Mouse (Mus musculus): ENCODE measurements around the gene C530008M17Rik. TPM values are rescaled to one million over a fixed set of nuclear protein-coding genes. Genes with fewer than 3 reads are reported as not detected.
A peak's percentile ranks its signal among the peaks of the same experiment; 100 is the strongest.

Gene C530008M17Rik
- polyA plus RNA-seq, 1 experiment from 2014 or later = 11.1 TPM

DNA sequence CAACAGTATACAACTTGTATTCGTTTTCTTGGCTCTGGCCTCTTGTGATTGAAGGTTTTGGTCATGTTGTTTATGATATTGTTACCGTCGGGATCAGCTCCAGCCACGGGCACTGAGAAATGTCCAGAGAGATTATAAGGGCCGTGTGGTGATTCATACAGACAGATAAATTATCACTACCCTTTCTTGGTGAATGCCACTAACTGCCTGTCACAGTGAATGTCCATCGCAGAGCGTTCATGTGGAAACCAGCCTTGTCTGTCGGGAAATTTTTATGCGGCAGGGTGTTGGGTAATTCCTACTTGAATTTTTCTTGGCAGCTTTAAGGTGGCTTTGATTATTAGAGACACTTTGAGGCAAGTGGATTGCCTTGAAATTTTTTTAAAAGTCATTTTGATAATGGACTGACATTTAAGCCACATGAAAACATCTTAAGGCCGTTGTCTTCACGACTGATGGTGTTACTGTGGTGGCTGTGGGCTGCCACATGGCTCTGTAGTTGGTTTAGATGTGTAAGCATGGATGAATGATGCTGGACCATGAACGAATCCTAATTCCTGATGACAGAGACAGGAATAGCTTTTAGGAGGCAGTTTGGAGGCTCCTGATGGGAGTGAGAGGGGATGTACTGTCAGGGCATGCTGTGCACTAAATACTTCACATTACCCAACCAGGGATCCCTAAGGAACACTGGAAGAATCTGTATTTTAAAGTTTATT is 35.6 kb downstream of the C530008M17Rik start:
- Histone ChIP-seq H3K4me2 (ENCODE audit: low read depth, low read length) (no peak overlapping the region), H3K36me3 (ENCODE audit: control insufficient read depth, insufficient read depth, low read length) (no peaks in the 10 kb centered on the region), H3K9me3 (ENCODE audit: control insufficient read depth, low read length) (no peaks in the 10 kb centered on the region), H3K27ac (ENCODE audit: low read length) (no peak overlapping the region), H3K4me3 (ENCODE audit: low read length) (no peak overlapping the region), H3K4me1 (ENCODE audit: control insufficient read depth, insufficient read depth, low read length) (no peaks in the 10 kb centered on the region), H3K27me3 (replicated peaks; ENCODE audit: control insufficient read depth, insufficient read depth, low read length) (no peaks in the 10 kb centered on the region), H3K9ac (ENCODE audit: low read depth, low read length) (no peak overlapping the region)
- 76% methylated on average over 12 of the region's 12 CpGs for WGBS
- ATAC-seq = no peak

DNA sequence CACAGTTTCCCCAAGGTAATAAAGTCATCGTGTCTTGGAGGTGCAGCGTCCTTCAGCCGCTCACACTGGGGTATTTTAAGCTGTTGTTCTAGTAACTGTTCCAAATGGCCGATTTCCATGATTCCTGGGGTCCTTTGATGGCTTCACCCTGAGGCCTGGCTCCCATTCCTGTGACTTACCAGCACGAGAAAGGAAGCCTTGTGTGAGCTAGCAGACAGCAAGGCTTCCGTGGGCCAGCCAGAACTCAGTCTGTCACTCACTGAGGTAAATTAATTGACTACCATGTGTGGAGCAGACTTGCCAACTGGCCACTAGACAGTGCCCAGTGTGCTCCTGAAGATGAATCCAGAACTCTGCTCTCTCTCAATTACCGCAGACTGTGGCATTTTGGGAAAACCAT is 41.2 kb downstream of the C530008M17Rik start:
- Histone ChIP-seq H3K27me3 (replicated peaks; ENCODE audit: control insufficient read depth, insufficient read depth, low read length) (no peaks in the 10 kb centered on the region), H3K36me3 (ENCODE audit: control insufficient read depth, insufficient read depth, low read length) (no peaks in the 10 kb centered on the region), H3K4me3 (ENCODE audit: low read length) (no peak overlapping the region), H3K27ac (ENCODE audit: low read length) (no peak overlapping the region), H3K4me2 (ENCODE audit: low read depth, low read length) (no peak overlapping the region), H3K4me1 (ENCODE audit: control insufficient read depth, insufficient read depth, low read length) (peaks cover 13% of the 10 kb centered on the region), H3K9ac (ENCODE audit: low read depth, low read length) (no peak overlapping the region), H3K9me3 (ENCODE audit: control insufficient read depth, low read length) (no peaks in the 10 kb centered on the region)
- 78% methylated on average over 7 of the region's 7 CpGs for WGBS
- ATAC-seq = no peak

DNA sequence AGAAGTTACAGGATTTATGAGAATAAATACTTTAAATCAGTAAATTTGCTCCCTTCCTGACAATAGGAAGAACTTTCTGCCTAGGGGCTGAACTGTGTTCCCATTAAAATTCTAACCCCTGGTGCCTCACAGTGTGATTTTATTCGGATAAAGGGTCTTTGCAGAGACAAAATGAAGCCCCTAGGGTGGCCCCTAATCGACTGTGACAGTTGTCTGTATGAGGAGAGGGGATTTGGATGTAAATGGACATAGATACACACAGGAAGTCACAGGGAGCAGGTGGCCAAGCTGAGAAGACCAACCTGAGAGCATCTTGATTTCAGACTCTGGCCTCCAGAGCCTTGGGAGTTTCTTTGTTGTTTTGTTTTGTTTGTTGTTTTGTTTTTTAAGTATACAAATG is 41.9 kb downstream of the C530008M17Rik start:
- no peak overlapping the region for H3K4me2 ChIP-seq (ENCODE audit: low read depth, low read length)
- H3K27ac ChIP-seq (ENCODE audit: low read length) = no peak overlapping the region
- H3K9ac ChIP-seq (ENCODE audit: low read depth, low read length) = no peak overlapping the region
- peaks cover 13% of the 10 kb centered on the region for H3K4me1 ChIP-seq (ENCODE audit: control insufficient read depth, insufficient read depth, low read length)
- 44% methylated on average over 2 of the region's 2 CpGs for WGBS
- no peak overlapping the region for H3K4me3 ChIP-seq (ENCODE audit: low read length)
- H3K9me3 ChIP-seq (ENCODE audit: control insufficient read depth, low read length) = no peaks in the 10 kb centered on the region
- no peaks in the 10 kb centered on the region for H3K36me3 ChIP-seq (ENCODE audit: control insufficient read depth, insufficient read depth, low read length)
- no peak for ATAC-seq
- no peaks in the 10 kb centered on the region for H3K27me3 ChIP-seq (replicated peaks; ENCODE audit: control insufficient read depth, insufficient read depth, low read length)

DNA sequence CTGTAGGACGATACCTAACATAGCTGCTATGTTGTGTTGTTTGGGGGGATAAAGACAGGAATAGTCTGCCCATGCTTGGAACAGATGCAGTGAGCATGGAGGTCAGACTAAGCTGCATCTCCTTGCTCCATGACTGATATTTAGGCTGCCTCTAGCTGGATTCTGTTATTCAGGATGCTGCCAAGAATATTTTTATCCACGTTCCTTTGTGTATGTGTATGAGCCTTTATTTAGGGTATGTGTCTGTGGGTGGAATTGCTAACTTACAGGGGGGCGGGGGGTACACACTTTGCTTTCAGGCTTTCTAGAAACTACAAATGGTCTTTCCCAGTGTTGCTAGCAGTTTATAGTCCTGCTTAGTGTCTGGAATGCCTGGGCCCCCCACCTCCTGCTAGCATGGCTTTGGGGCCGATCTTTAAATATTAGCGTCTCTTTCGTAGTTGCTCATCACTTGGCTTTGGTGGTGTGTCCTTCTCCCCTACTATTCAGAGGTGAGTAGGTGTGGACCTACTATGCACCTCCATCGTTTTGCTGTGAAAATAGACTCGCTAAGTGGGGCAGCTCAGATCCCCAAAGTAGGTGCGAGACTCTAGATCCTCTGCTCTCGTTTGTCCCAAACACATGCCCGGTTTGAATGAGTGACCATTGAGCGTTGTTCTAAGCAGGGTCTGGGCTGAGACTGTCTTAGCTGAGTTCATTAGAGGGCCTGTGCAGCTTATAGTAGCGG is 45.0 kb downstream of the C530008M17Rik start:
- Histone ChIP-seq H3K4me2 (ENCODE audit: low read depth, low read length) (no peak overlapping the region), H3K27ac (ENCODE audit: low read length) (peak overlapping the region; percentile 23; the same call in 1 of the 2 replicates), H3K9me3 (ENCODE audit: control insufficient read depth, low read length) (no peaks in the 10 kb centered on the region), H3K27me3 (replicated peaks; ENCODE audit: control insufficient read depth, insufficient read depth, low read length) (no peaks in the 10 kb centered on the region), H3K4me3 (ENCODE audit: low read length) (no peak overlapping the region), H3K9ac (ENCODE audit: low read depth, low read length) (no peak overlapping the region), H3K4me1 (ENCODE audit: control insufficient read depth, insufficient read depth, low read length) (peaks cover 24% of the 10 kb centered on the region), H3K36me3 (ENCODE audit: control insufficient read depth, insufficient read depth, low read length) (no peaks in the 10 kb centered on the region)
- no peak for ATAC-seq
- 69% methylated on average over 13 of the region's 13 CpGs for WGBS

DNA sequence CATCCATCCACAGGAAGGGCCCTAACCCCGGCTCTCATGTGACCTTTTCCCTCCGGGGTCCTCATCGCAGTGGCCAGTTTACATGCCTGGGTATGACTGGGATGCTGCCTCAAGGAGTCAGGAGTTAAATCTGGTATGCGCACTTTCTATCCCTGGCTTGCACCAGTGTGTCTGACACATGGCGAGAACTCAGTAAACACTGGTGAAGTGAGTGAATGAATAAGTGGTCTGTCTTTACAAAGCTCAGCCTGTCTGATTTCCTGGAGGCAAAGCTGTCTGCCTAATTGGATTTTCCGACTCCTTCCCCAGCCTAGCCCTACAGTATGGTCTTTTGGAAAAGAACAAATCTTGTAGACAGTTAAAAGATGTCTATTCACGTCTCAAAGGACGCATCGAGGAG is 45.8 kb downstream of the C530008M17Rik start:
- WGBS = 50% methylated on average over 9 of the region's 9 CpGs
- Histone ChIP-seq H3K4me3 (ENCODE audit: low read length) (no peak overlapping the region), H3K9ac (ENCODE audit: low read depth, low read length) (no peak overlapping the region), H3K27ac (ENCODE audit: low read length) (no peak overlapping the region), H3K27me3 (replicated peaks; ENCODE audit: control insufficient read depth, insufficient read depth, low read length) (no peaks in the 10 kb centered on the region), H3K9me3 (ENCODE audit: control insufficient read depth, low read length) (no peaks in the 10 kb centered on the region), H3K36me3 (ENCODE audit: control insufficient read depth, insufficient read depth, low read length) (no peaks in the 10 kb centered on the region), H3K4me2 (ENCODE audit: low read depth, low read length) (no peak overlapping the region), H3K4me1 (ENCODE audit: control insufficient read depth, insufficient read depth, low read length) (peaks cover 24% of the 10 kb centered on the region)
- no peak for ATAC-seq

DNA sequence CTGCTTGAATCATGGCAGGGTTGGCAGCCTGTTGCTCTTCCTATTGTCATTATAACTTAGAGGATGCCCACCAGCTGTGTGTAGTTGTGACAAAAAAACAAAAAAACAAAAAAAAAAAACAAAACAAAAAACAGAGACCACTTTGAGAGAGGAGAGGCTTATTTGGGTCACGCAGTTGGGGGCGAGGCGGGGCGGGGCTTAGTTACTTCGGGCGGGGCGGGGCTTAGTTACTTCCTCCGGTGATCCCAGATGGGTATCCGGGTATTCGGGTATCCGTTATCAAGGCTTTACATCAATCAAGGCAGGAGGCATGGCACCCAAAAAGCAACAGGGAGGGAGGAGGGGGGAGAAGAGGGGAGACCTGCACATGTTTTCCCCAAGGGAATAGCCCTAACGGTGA is 46.3 kb downstream of the C530008M17Rik start:
- no peak overlapping the region for H3K4me3 ChIP-seq (ENCODE audit: low read length)
- H3K9ac ChIP-seq (ENCODE audit: low read depth, low read length) = no peak overlapping the region
- H3K36me3 ChIP-seq (ENCODE audit: control insufficient read depth, insufficient read depth, low read length) = no peaks in the 10 kb centered on the region
- no peak overlapping the region for H3K27ac ChIP-seq (ENCODE audit: low read length)
- no peaks in the 10 kb centered on the region for H3K27me3 ChIP-seq (replicated peaks; ENCODE audit: control insufficient read depth, insufficient read depth, low read length)
- ATAC-seq = no peak
- peaks cover 25% of the 10 kb centered on the region for H3K4me1 ChIP-seq (ENCODE audit: control insufficient read depth, insufficient read depth, low read length)
- 27% methylated on average over 12 of the region's 12 CpGs for WGBS
- peak overlapping the region; percentile 26; the same call in 1 of the 2 replicates for H3K4me2 ChIP-seq (ENCODE audit: low read depth, low read length)
- no peaks in the 10 kb centered on the region for H3K9me3 ChIP-seq (ENCODE audit: control insufficient read depth, low read length)

DNA sequence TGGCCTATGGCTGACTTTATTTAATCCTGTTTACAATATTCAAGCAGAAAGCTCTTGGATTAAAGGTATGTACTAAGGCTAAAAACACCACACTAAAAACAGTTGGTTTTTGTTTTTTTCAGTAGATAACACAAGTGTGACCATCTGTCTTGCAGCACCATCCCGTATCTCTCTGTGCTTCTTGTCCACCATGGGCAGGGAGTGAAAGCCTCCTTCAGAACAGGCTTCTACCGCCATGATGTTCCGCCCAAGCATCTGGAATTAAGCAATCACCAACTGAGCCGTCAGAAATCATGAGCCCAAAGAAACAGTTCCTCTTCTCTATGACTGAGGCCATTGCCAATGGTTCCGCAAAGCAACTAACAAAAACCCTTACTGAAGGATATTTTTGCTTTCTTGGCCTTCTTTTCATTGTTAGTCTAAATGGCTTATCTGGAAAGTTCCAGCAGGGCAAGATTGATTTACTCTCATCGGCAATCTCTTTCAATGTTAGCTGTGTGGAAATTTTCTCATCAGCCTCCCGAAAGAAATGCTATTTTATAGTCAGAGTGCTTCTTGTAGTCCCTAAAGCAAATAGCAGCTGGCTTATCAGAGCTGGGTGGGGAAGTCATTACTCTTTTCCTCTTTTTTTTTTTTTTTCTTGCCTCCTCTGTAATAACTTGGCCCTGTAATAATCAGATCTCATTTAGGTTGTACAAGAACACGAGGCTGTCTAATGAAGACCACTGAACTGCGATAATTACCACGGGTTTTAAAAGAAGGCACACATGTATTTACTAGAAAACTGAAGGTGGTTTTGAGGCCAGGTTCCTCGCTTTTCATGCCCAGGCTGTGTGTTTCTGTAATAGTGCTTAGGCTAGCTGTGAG is 49.2 kb downstream of the C530008M17Rik start:
- Histone ChIP-seq H3K27me3 (replicated peaks; ENCODE audit: control insufficient read depth, insufficient read depth, low read length) (no peaks in the 10 kb centered on the region), H3K9ac (ENCODE audit: low read depth, low read length) (no peak overlapping the region), H3K27ac (ENCODE audit: low read length) (peak overlapping the region; percentile 3; the same call in 1 of the 2 replicates), H3K4me2 (ENCODE audit: low read depth, low read length) (no peak overlapping the region), H3K9me3 (ENCODE audit: control insufficient read depth, low read length) (no peaks in the 10 kb centered on the region), H3K4me3 (ENCODE audit: low read length) (no peak overlapping the region), H3K36me3 (ENCODE audit: control insufficient read depth, insufficient read depth, low read length) (no peaks in the 10 kb centered on the region), H3K4me1 (ENCODE audit: control insufficient read depth, insufficient read depth, low read length) (peaks cover 27% of the 10 kb centered on the region)
- WGBS = 53% methylated on average over 11 of the region's 11 CpGs
- peak; percentile 61 for ATAC-seq

DNA sequence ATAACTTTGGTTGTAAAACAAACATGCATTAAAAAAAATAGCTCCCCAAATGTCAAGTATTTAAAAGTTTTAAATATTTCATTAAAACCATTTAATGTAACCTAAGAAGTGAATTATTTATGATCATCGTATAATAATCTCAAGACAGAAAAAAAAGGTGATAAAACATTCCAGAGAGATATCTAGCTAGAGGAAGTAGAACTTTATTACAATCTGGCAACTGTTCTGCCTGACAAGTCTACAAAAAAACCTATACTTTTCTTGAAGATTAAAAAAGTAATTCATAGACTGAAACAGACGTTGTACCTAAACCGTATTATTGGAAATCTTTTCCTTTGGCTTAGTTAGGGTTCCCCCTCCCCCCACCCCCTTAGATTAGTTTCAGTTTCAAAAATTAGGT is 50.8 kb downstream of the C530008M17Rik start:
- H3K4me3 ChIP-seq (ENCODE audit: low read length) = no peak overlapping the region
- no peaks in the 10 kb centered on the region for H3K9me3 ChIP-seq (ENCODE audit: control insufficient read depth, low read length)
- ATAC-seq = no peak
- H3K4me1 ChIP-seq (ENCODE audit: control insufficient read depth, insufficient read depth, low read length) = peaks cover 18% of the 10 kb centered on the region
- H3K27me3 ChIP-seq (replicated peaks; ENCODE audit: control insufficient read depth, insufficient read depth, low read length) = no peaks in the 10 kb centered on the region
- H3K36me3 ChIP-seq (ENCODE audit: control insufficient read depth, insufficient read depth, low read length) = no peaks in the 10 kb centered on the region
- H3K27ac ChIP-seq (ENCODE audit: low read length) = no peak overlapping the region
- WGBS = 66% methylated on average over 3 of the region's 3 CpGs
- H3K4me2 ChIP-seq (ENCODE audit: low read depth, low read length) = no peak overlapping the region
- no peak overlapping the region for H3K9ac ChIP-seq (ENCODE audit: low read depth, low read length)

DNA sequence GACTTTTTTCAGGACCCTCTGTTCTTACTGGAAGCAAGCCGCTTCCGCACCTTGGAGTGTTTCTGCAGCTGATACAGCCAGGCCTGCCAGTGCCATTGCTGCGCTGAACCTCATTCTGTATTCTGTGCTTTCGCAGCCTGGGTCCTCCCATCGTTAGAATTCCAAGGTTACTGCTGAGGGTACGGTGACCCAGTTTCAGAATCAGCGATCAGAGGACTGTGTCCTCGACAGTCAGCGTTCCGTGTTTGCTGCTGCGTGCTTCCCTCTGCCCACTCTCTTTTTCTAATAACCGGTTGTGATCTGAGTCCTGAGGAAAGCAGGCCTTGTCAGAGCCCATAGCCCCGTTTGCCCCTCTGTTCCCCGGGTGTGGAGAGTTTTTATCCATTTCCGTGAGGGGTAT is 51.7 kb downstream of the C530008M17Rik start:
- ATAC-seq = no peak

More for the DNA sequence above, 51.7 kb downstream of the C530008M17Rik start:
- WGBS = 72% methylated on average over 15 of the region's 15 CpGs
- H3K9ac ChIP-seq (ENCODE audit: low read depth, low read length) = no peak overlapping the region
- H3K36me3 ChIP-seq (ENCODE audit: control insufficient read depth, insufficient read depth, low read length) = no peaks in the 10 kb centered on the region
- no peak overlapping the region for H3K27ac ChIP-seq (ENCODE audit: low read length)
- no peak overlapping the region for H3K4me2 ChIP-seq (ENCODE audit: low read depth, low read length)
- no peaks in the 10 kb centered on the region for H3K9me3 ChIP-seq (ENCODE audit: control insufficient read depth, low read length)
- peaks cover 14% of the 10 kb centered on the region; the same call in 1 of the 2 replicates for H3K4me1 ChIP-seq (ENCODE audit: control insufficient read depth, insufficient read depth, low read length)
- no peak overlapping the region for H3K4me3 ChIP-seq (ENCODE audit: low read length)
- no peaks in the 10 kb centered on the region for H3K27me3 ChIP-seq (replicated peaks; ENCODE audit: control insufficient read depth, insufficient read depth, low read length)

Data from intestine, embryonic 16.5 days (tissue).